Mouse (Mus musculus): Measurements from ENCODE around the gene Cyba. TPM values are rescaled to one million over a fixed set of nuclear protein-coding genes. Genes with fewer than 3 reads are reported as not detected.

The Cyba gene
- polyA plus RNA-seq, 1 experiment: 197 TPM

DNA sequence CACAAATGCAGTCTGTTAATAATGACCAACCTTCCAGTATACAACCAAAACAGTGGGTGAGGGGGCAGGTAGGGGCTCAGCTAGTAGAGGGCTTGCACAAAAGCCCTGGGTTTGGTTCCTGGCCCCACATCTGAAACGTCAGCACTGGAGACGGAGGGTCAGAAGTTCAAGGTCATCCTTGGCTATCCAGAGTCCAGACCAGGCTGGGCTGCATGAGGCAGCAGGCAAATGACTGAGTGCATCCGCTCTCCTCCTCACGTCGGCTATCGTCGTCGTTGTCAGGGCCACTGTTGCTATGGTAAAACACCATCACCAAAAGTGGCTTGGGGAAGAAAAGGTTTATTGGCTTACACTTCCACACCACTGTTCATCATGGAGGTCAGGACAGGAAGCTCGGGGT, 18.4 kb downstream of the Cyba start:
- no peak for TF ChIP-seq GATA1 (IDR thresholded peaks at IDR 0.05; ENCODE audit: low read length)

- TF ChIP-seq GATA1 (IDR thresholded peaks at IDR 0.05; ENCODE audit: low read length): no peak
These were observed 25.1 kb downstream of the Cyba start for GRCm38 (mm10) chr8:122407678-122408077.

DNA sequence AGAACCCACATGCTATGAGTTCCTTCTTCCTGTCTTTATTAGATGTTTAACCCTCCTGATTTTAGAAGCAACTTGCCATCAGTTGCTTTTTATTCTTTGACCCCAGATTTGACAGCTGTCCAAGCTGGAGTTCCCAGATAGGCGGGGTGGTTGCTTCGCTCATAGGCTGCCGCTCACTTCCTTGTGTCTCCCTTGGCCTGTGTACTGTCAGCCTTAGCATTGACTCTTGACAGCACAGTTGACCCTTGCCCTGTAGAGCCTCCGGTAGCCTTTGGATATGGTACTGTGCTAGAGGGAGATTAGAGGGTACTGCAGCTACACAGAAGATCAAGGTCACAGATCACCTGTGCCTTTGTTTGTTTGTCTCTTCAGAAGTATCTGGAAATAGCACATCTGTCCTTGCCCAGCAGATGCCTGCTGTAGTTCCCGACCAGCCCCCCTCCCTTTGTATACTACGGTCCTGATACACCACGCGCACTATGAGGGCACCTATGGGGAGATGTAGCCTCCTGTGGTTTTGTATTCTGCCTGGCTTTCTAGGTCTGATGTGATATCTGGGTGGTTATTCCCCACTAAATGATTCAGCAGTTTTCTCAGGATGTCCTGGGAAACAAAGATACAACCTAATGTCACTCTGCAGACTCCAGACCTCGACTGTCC, 27.5 kb downstream of the Cyba start:
- TF ChIP-seq GATA1 (IDR thresholded peaks at IDR 0.05; ENCODE audit: low read length): peak; percentile 77

- no peak for TF ChIP-seq GATA1 (IDR thresholded peaks at IDR 0.05; ENCODE audit: low read length)
These were observed 34.5 kb downstream of the Cyba start for GRCm38 (mm10) chr8:122398186-122398585.

- no peak for TF ChIP-seq GATA1 (IDR thresholded peaks at IDR 0.05; ENCODE audit: low read length)
These were observed 37.4 kb downstream of the Cyba start for GRCm38 (mm10) chr8:122395291-122395690.

DNA sequence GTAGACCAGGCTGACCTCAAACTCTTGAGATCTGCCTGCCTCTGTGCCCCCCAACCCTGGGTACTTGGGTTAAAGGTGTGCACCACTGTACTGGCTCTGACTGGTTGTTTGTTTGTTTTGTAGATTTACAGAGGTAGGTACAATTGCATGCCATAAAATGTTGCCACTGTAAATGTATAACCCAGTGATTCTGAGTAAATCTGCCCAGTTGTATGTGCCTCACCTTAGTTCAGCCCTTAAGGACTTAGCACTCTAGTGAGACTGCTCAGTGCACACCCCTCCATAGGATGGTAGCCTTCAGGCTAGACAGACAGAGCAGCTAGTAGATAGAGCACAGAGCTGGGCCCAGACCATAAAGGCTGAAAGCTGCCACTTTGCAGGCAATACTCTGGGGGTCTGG, 39.0 kb downstream of the Cyba start:
- TF ChIP-seq GATA1 (IDR thresholded peaks at IDR 0.05; ENCODE audit: low read length): no peak

DNA sequence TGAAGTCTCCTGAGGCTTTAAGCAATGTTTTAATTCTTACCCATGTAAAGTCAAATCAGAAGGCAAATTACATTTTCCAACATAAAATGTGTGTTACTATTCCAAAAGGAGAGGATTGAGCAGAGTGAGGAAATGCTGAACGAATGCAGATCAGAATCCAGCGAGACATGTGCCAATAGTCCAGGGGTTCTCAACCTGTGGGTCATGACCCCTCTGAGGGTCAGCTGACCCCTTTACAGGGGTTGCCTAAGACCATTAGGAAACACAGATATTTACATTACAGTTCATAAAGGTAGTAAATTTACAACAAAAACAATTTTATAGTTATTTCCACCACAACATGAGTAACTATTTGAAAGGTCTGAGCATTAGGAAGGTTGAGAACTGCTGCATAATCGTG, 42.0 kb downstream of the Cyba start:
- no peak for TF ChIP-seq GATA1 (IDR thresholded peaks at IDR 0.05; ENCODE audit: low read length)

DNA sequence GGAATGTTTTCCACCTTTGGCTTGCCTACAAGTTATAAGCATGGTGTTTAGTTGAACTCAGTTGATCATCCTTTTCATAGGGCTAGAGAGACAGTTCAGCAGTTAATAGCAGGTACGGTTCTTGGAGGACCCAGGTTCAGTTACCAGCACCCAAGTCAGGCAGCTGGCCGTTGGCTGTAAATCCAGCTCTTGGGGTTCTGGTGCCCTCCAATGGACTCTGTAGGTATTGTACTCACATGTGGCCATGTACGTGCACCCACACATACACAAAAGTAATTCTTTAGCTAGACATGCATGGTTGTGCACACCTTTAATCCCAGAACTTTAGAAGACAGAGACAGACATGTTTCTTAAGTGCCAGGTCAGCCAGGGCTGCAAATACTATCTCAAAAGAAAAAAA, 43.4 kb downstream of the Cyba start:
- TF ChIP-seq GATA1 (IDR thresholded peaks at IDR 0.05; ENCODE audit: low read length): no peak

DNA sequence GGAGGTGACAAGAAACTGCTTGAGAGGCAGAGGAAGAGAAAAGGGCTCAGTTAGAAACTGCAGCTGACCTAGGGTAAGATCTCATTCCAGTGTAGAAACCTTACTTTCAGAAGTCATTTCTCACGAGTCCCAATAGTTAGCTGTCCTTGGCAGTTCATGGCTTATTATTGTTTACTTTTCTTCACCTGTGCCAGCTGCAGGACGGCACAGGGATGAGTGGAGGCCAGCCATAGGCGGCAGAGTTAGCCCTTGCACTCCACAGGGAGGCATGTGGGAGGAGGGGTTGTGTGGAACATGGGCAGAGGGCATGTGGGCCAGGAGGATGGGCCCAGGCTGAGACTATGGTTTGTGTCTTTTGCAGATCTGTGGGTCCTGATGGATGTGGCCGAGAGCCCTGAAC, 49.7 kb downstream of the Cyba start:
- TF ChIP-seq GATA1 (IDR thresholded peaks at IDR 0.05; ENCODE audit: low read length): no peak

GRCm38 (mm10) chr8:122376365-122377231, 56.1 kb downstream of the Cyba start, which contains the start of gene Zc3h18:
Zc3h18 (plus strand) TSS chr8:122376609.
- no peak for TF ChIP-seq GATA1 (IDR thresholded peaks at IDR 0.05; ENCODE audit: low read length)

DNA sequence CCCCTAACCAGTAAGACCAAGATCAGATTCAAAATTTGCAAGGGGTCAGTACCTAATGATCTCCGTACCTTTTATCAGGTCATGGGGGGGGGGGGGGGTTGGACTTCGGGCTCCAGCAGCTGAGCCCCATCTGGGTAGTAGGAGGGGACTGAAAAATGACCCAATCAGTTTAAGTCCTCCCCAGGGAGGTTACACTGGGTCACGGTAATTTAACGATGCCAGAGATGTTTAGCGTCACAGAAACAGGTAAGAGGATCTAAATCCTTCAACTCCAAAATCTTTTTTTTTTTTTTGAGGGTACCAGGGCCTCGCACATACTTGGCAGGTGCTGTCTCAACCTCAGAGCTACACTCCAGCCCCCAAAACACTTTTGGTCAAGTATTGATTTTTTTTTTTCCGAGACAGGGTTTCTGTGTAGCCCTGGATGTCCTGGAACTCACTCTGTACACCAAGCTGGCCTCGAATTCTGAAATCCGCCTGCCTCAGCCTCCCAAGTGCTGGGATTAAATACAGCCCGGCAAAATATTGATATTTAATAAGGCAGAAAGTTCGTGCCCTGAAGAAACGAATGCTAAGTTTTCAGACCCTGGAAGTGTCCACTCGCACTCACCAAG, 56.9 kb downstream of the Cyba start:
- no peak for TF ChIP-seq GATA1 (IDR thresholded peaks at IDR 0.05; ENCODE audit: low read length)

DNA sequence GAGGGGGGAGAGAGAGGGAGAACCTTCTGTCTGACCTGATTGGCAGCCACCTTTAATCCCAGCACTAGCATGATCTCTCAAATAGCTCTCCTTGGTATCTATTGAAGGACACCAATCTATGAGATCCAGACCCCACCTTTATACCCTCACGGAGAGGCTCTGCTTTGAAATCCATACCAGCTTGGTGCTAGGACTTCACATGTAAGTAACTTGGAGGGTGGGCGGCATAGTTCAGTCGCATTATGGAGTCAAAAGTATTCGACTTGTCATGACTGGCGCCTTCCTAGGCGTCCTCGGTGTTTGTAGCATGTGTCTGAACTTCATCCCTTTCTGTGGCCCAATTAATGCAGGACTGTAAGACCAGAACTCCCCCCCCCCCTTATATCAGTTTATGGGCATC, 57.4 kb downstream of the Cyba start:
- no peak for TF ChIP-seq GATA1 (IDR thresholded peaks at IDR 0.05; ENCODE audit: low read length)

Other genes starting within 250 kb of the Cyba start
- 656 and 708 TPM in 2 replicates for gene Zfpm1, start 150.8 kb downstream of the Cyba start, polyA plus RNA-seq (2012)
- not detected in 2 replicates for gene Trhr2, start 72.2 kb downstream of the Cyba start, polyA plus RNA-seq (2012)
- 148 and 187 TPM in 2 replicates for gene Zc3h18, start 56.3 kb downstream of the Cyba start, polyA plus RNA-seq (2012)
- gene Il17c, start 10.9 kb downstream of the Cyba start, polyA plus RNA-seq (2012): 0.15 and 0.27 TPM in 2 replicates
- gene Mvd, start 10.5 kb upstream of the Cyba start, polyA plus RNA-seq (2012): 66.0 and 70.7 TPM in 2 replicates
- not detected in 2 replicates for gene Snai3, start 27.8 kb upstream of the Cyba start, polyA plus RNA-seq (2012)
- gene Rnf166, start 43.1 kb upstream of the Cyba start, polyA plus RNA-seq (2012): 26.8 and 32.6 TPM in 2 replicates
- gene Ctu2, start 43.2 kb upstream of the Cyba start, polyA plus RNA-seq (2012): 34.0 and 38.9 TPM in 2 replicates
- 69.8 and 70.8 TPM in 2 replicates for gene Piezo1, start 118.4 kb upstream of the Cyba start, polyA plus RNA-seq (2012)
- 256 and 305 TPM in 2 replicates for gene Cdt1, start 135.1 kb upstream of the Cyba start, polyA plus RNA-seq (2012)
- 236 and 483 TPM in 2 replicates for gene Aprt, start 144.0 kb upstream of the Cyba start, polyA plus RNA-seq (2012)
- gene Galns, start 178.5 kb upstream of the Cyba start, polyA plus RNA-seq (2012): 3.2 and 3.4 TPM in 2 replicates
- gene Trappc2l, start 178.7 kb upstream of the Cyba start, polyA plus RNA-seq (2012): 0.46 and 1.2 TPM in 2 replicates
- gene Pabpn1l, start 189.8 kb upstream of the Cyba start, polyA plus RNA-seq (2012): not detected in 2 replicates